Mouse (Mus musculus) liver, embryonic 16.5 days (tissue): Measurements from ENCODE around the gene Arhgap33. TPM values are rescaled to one million over a fixed set of nuclear protein-coding genes. Genes with fewer than 3 reads are reported as not detected.
A peak's percentile ranks its signal among the peaks of the same experiment; 100 is the strongest.
"Not testable (repeated sequence)": the region's sequence is repeated elsewhere in the genome, so short reads cannot be mapped to it uniquely, and the experiment has no call there.

Source experiments
- ATAC-seq: fragments of 200-750 bp; cut with Nextera tagmentation; 2 replicates; pipeline ENCODE4 v1.8.0; 2017; ENCODE audit warnings: low read depth, mild to moderate bottlenecking, moderate number of reproducible peaks, moderate library complexity
- H3K27ac ChIP-seq: fragments of 300-500 bp; sonication (generic); 2 replicates; pipeline ENCODE4 v1.5.1; 2014; ENCODE audit warnings: mild to moderate bottlenecking, low read length
- H3K27me3 ChIP-seq: fragments of 300-500 bp; sonication (generic); 2 replicates; pipeline ENCODE4 v1.6.1; 2014; ENCODE audit warnings: low read depth, low read length, mixed read lengths; ENCODE audit not compliant: control insufficient read depth, insufficient read depth
- H3K36me3 ChIP-seq: fragments of 300-500 bp; sonication (generic); 2 replicates; pipeline ENCODE4 v1.6.1; 2014; ENCODE audit warnings: mild to moderate bottlenecking; ENCODE audit not compliant: control insufficient read depth, insufficient read depth
- H3K4me1 ChIP-seq: fragments of 300-500 bp; sonication (generic); 2 replicates; pipeline ENCODE4 v1.6.1; 2014; ENCODE audit warnings: low read depth, low read length, mixed read lengths; ENCODE audit not compliant: control insufficient read depth
- H3K4me2 ChIP-seq: fragments of 300-500 bp; sonication (generic); 2 replicates; pipeline ENCODE4 v1.6.1; 2014; ENCODE audit warnings: low read depth, low read length, mixed read lengths
- H3K4me3 ChIP-seq: fragments of 300-500 bp; sonication (generic); 2 replicates; pipeline ENCODE4 v1.5.1; 2014; ENCODE audit warnings: low read depth, mild to moderate bottlenecking, low read length
- H3K9ac ChIP-seq: fragments of 300-500 bp; sonication (generic); 2 replicates; pipeline ENCODE4 v1.6.1; 2014; ENCODE audit warnings: low read depth, low read length
- H3K9me3 ChIP-seq: fragments of 300-500 bp; sonication (generic); replicated peaks from 2 replicates; pipeline ENCODE4 v1.6.1; 2016; ENCODE audit warnings: low read length; ENCODE audit not compliant: control insufficient read depth
- whole genome bisulfite sequencing: fragments of 180-500 bp; shearing (Covaris S2); extraction: QIAGEN DNeasy Blood & Tissue Kit; methylation state at CpG from one replicate; pipeline ENCODE4 v1.1.7; 2014; ENCODE audit not compliant: insufficient replicate concordance; 5-methylcytosine and 5-hydroxymethylcytosine counted together
- polyA plus RNA-seq: library from polyadenylated mRNA; unstranded; fragments of >200 nt; fragmentation: Nextera tagmentation; extraction: Ambion mirVana; gene quantifications from 2 replicates; pipeline ENCODE4 v1.2.1, GENCODE M21; 2015

Gene Arhgap33
- polyA plus RNA-seq, 1 experiment from 2014 or later = 2.6 TPM

GRCm38 (mm10) chr7:30490957-30491307 lies 43.9 kb downstream of the Arhgap33 start:
- 20% methylated on average over 6 of the region's 6 CpGs for WGBS
- Histone ChIP-seq H3K9me3 (no peaks in the 10 kb centered on the region), H3K9ac (no peak overlapping the region), H3K27ac (no peak overlapping the region), H3K4me3 (no peak overlapping the region), H3K27me3 (no peaks in the 10 kb centered on the region), H3K4me2 (no peak overlapping the region), H3K36me3 (no peaks in the 10 kb centered on the region), H3K4me1 (no peaks in the 10 kb centered on the region)
- no peak for ATAC-seq

DNA sequence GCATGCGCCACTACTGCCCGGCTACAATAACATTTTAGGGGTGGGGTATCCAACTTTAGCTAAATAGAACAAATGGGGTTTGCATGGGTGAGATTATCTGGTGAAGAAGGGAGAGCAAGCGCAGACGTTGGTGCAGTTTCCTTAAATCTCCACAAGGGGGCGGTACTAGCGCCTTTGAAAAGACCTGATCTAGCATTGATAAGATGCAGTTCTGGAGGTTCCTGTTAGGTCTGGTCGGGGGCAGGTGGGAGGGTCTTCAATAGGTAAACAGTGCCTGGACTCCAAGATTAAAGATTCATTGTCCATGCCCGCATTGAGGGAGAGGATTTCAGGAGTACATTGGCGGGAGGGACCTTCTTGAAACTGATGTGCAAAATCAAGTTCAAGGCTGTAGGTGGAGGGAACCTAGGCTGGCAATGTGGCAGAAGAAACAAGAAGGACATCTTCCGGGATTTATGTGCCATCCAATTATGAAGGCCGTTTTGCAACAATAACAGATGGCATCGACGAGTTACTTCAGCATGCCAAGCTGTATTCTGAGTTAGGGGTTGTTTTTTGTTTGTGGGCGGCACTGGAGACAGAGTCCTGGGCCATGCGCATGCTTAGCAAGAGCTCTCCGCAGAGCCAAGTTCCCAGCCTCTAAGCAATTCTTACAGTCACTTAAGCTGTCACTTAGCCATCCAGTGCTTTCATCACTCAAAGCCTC lies 44.5 kb downstream of the Arhgap33 start:
- ATAC-seq = no peak
- Histone ChIP-seq H3K9ac (no peak overlapping the region), H3K4me2 (no peak overlapping the region), H3K36me3 (no peaks in the 10 kb centered on the region), H3K9me3 (no peaks in the 10 kb centered on the region), H3K4me1 (no peaks in the 10 kb centered on the region), H3K27ac (no peak overlapping the region), H3K4me3 (no peak overlapping the region), H3K27me3 (no peaks in the 10 kb centered on the region)
- 25% methylated on average over 16 of the region's 16 CpGs for WGBS

- ATAC-seq = no peak
- Histone ChIP-seq H3K36me3 (no peaks in the 10 kb centered on the region), H3K9me3 (no peaks in the 10 kb centered on the region), H3K4me1 (no peaks in the 10 kb centered on the region), H3K27me3 (no peaks in the 10 kb centered on the region), H3K4me2 (no peak overlapping the region), H3K27ac (no peak overlapping the region), H3K4me3 (no peak overlapping the region), H3K9ac (no peak overlapping the region)
- WGBS = 12% methylated on average over 8 of the region's 8 CpGs
Measured at GRCm38 (mm10) chr7:30484250-30484649, 50.6 kb downstream of the Arhgap33 start.

DNA sequence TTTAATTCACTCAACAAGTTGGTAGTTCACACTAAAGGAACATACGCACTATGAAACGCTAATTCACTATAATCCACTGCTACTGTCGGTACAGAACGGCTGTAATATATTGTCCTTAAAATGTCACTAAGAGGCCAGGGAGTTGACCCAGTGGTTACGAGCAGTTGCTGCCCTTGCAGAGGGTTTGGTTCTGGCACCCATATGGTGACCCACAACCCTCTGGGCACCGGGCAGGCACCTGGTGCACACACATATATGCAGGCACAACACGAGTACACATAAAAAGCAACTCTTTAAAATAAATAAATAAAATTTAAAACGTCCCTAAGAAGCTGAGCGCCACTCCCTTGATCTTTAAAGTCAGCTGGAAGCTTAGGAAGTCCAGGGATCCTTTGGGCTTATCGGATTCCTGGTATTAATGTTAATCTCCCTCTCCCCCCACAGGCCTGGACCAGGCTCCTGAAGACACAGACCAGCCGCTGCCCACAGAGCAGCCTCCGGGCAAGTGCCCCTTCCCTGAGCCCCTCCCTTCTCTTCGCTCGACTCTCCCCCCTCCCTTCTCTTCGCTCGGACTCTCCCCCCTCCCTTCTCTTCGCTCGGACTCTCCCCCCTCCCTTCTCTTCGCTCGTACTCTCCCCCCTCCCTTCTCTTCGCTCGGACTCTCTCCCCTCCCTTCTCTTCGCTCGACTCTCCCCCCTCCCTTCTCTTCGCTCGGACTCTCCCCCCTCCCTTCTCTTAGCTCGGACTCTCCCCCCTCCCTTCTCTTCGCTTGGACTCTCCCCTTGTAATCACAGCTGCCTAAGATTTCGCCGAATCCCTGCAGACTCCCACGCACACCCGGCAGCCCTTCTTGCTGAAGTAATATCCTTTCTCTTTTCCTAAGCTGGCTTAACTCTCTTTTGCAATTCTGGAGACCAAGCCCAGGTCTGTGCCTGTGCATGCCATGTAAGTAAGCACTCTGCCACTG lies 57.2 kb downstream of the Arhgap33 start:
- H3K27ac ChIP-seq = no peak overlapping the region
- H3K36me3 ChIP-seq = no peaks in the 10 kb centered on the region
- no peak for ATAC-seq
- H3K4me2 ChIP-seq = 0 out of 2 replicates have a peak overlapping the region, but pooled peaks have one; percentile 7
- WGBS = 11% methylated on average over 32 of the region's 32 CpGs
- H3K27me3 ChIP-seq = no peaks in the 10 kb centered on the region
- no peaks in the 10 kb centered on the region for H3K9me3 ChIP-seq
- H3K4me3 ChIP-seq = peak overlapping the region; percentile 2; the same call in 1 of the 2 replicates
- H3K9ac ChIP-seq = no peak overlapping the region
- H3K4me1 ChIP-seq = no peaks in the 10 kb centered on the region; the same call in 1 of the 2 replicates

DNA sequence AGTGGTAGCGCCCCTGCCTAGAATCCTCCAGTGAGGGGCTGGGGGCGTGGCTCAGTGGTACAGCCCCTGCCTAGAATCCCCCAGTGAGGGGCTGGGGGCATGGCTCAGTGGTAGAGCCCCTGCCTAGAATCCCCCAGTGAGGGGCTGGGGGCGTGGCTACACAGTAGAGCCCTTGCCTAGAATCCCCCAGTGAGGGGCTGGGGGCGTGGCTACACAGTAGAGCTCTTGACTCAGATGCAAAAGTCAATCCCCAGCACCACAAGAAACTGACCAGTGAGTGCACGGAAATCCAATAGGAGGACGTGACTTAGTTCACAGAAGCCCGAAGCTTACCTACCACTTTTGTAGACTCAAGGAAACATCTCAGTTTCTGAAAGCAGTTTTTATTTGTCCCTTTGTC lies 58.7 kb downstream of the Arhgap33 start:
- WGBS = 64% methylated on average over 7 of the region's 7 CpGs

DNA sequence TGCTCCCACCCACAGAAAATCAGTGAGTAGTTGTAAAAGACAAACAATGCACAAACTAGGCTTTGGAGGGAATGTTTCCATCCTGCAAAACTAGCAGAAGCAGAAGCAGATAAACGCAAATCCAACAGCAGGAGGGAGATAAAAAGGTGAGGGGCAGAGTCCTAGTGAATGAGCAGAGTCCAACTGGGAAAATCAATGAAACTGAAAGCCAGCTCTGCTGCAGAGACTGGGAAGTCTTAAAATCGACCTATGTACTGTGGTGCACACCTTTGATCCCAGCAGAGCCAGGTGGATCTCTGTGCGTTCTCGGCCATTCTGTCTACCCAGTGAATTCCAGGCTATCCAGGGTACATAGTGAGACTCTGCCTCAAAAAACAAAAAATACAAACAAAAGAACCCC lies 59.9 kb downstream of the Arhgap33 start:
- H3K4me1 ChIP-seq = no peaks in the 10 kb centered on the region; the same call in 1 of the 2 replicates
- H3K27ac ChIP-seq = peak overlapping the region; percentile 70

More for the DNA sequence above, 58.7 kb downstream of the Arhgap33 start:
- not testable (repeated sequence) for H3K36me3 ChIP-seq, H3K9ac ChIP-seq, H3K4me1 ChIP-seq, H3K27me3 ChIP-seq, H3K4me2 ChIP-seq, H3K9me3 ChIP-seq, H3K4me3 ChIP-seq, H3K27ac ChIP-seq, ATAC-seq

GRCm38 (mm10) chr7:30472411-30472810 lies 62.4 kb downstream of the Arhgap33 start:
- no peak for ATAC-seq
- WGBS = 33% methylated on average over 5 of the region's 5 CpGs
- Histone ChIP-seq H3K4me2 (no peak overlapping the region), H3K4me3 (no peak overlapping the region), H3K36me3 (no peaks in the 10 kb centered on the region), H3K27me3 (peaks cover 5% of the 10 kb centered on the region), H3K9ac (no peak overlapping the region), H3K9me3 (no peaks in the 10 kb centered on the region), H3K4me1 (no peaks in the 10 kb centered on the region; the same call in 1 of the 2 replicates), H3K27ac (no peak overlapping the region)

More for the DNA sequence above, 59.9 kb downstream of the Arhgap33 start:
- H3K9ac ChIP-seq = no peak overlapping the region
- WGBS = 45% methylated on average over 4 of the region's 4 CpGs
- H3K36me3 ChIP-seq = no peaks in the 10 kb centered on the region
- H3K27me3 ChIP-seq = no peaks in the 10 kb centered on the region
- H3K4me2 ChIP-seq = no peak overlapping the region
- H3K4me3 ChIP-seq = no peak overlapping the region
- no peaks in the 10 kb centered on the region for H3K9me3 ChIP-seq
- ATAC-seq = peak; percentile 87
